Mouse (Mus musculus): ENCODE data around the gene Apol7c.
"Not testable (repeated sequence)": the region's sequence is repeated elsewhere in the genome, so short reads cannot be mapped to it uniquely, and the experiment has no call there.

Gene Apol7c

GRCm38 (mm10) chr15:77533216-77533615 is at the start of gene Apol7c:
Apol7c (minus strand) TSS chr15:77533316.
- DNase-seq = no peak

GRCm38 (mm10) chr15:77581681-77582080 is 48.6 kb upstream of the Apol7c start:
- no peak for DNase-seq

- no peak for DNase-seq
Observed at GRCm38 (mm10) chr15:77579311-77579710, 46.2 kb upstream of the Apol7c start.

- no peak for DNase-seq
Observed at GRCm38 (mm10) chr15:77578801-77579200, 45.7 kb upstream of the Apol7c start.

- no peak for DNase-seq
Observed at GRCm38 (mm10) chr15:77563219-77563618, 30.1 kb upstream of the Apol7c start.

GRCm38 (mm10) chr15:77561792-77562191 is 28.7 kb upstream of the Apol7c start, which contains the start of gene 1700025B11Rik:
1700025B11Rik (minus strand) TSS chr15:77561892.
- no peak for DNase-seq

- DNase-seq = not testable (repeated sequence)
Observed at GRCm38 (mm10) chr15:77539221-77539620, 6.1 kb upstream of the Apol7c start.

GRCm38 (mm10) chr15:77523186-77523843 is 9.8 kb downstream of the Apol7c start:
- DNase-seq = peak; percentile 75

GRCm38 (mm10) chr15:77520596-77520995 is 12.5 kb downstream of the Apol7c start:
- DNase-seq = not testable (repeated sequence)

GRCm38 (mm10) chr15:77507966-77508365 is 25.1 kb downstream of the Apol7c start, which contains the start of gene Apol11a:
Apol11a (plus strand) TSS chr15:77508271.
- not testable (repeated sequence) for DNase-seq

GRCm38 (mm10) chr15:77494694-77495093 is 38.4 kb downstream of the Apol7c start:
- DNase-seq = not testable (repeated sequence)

GRCm38 (mm10) chr15:77493181-77493580 is 39.9 kb downstream of the Apol7c start:
- DNase-seq = not testable (repeated sequence)

- peak; percentile 15 for DNase-seq
Observed at GRCm38 (mm10) chr15:77482140-77482794, 50.8 kb downstream of the Apol7c start.

- not testable (repeated sequence) for DNase-seq
Observed at GRCm38 (mm10) chr15:77476693-77477092, 56.4 kb downstream of the Apol7c start, which contains the start of gene Apol10a. Apol10a (plus strand) TSS chr15:77477047.

Data from kidney, adult 18-20 months (tissue).